Mouse (Mus musculus) embryonic facial prominence, embryonic 10.5 days (tissue): ENCODE measurements around the gene Wdr73. TPM values are rescaled to one million over a fixed set of nuclear protein-coding genes. Genes with fewer than 3 reads are reported as not detected.

Experiments used
- DNase-seq: peaks from one replicate; pipeline ENCODE4 v3.0.0-alpha.2; 2017; ENCODE audit warnings: low spot score
- H3K27ac ChIP-seq: fragments of 300-500 bp; sonication (generic); replicated peaks from 2 replicates; pipeline ENCODE4 v1.5.1; 2016; ENCODE audit warnings: mild to moderate bottlenecking
- H3K27me3 ChIP-seq: fragments of 300-500 bp; sonication (generic); replicated peaks from 2 replicates; pipeline ENCODE4 v1.6.1; 2016; ENCODE audit warnings: low read depth, mild to moderate bottlenecking; ENCODE audit not compliant: poor library complexity, severe bottlenecking
- H3K36me3 ChIP-seq: fragments of 300-500 bp; sonication (generic); replicated peaks from 2 replicates; pipeline ENCODE4 v1.6.1; 2016; ENCODE audit warnings: mild to moderate bottlenecking, moderate library complexity
- H3K4me1 ChIP-seq: fragments of 300-500 bp; sonication (generic); 2 replicates; pipeline ENCODE4 v1.6.1; 2016
- H3K4me3 ChIP-seq: fragments of 300-500 bp; sonication (generic); 2 replicates; pipeline ENCODE4 v1.5.1; 2016; ENCODE audit warnings: mild to moderate bottlenecking, moderate library complexity
- H3K9me3 ChIP-seq: fragments of 300-500 bp; sonication (generic); 2 replicates; pipeline ENCODE4 v1.6.1; 2016; ENCODE audit warnings: mild to moderate bottlenecking
- WGBS: fragments of 180-500 bp; shearing (Covaris S2); methylation state at CpG from one replicate; pipeline ENCODE4 v1.1.7; 2016; 5-methylcytosine and 5-hydroxymethylcytosine counted together
- polyA plus RNA-seq: library from polyadenylated mRNA; unstranded; fragments of >200 nt; fragmentation: Nextera tagmentation; extraction: Ambion mirVana; gene quantifications from 2 replicates; pipeline ENCODE4 v1.2.1, GENCODE M21; 2016

Wdr73 gene
- polyA plus RNA-seq, 1 experiment from 2014 or later, result 49.1 TPM

- WGBS, result 86% methylated on average over 8 of the region's 8 CpGs
- Histone ChIP-seq H3K27me3 (no peaks in the 10 kb centered on the region), H3K4me1 (no peaks in the 10 kb centered on the region), H3K36me3 (peaks cover 97% of the 10 kb centered on the region), H3K4me3 (no peak overlapping the region), H3K27ac (no peak overlapping the region), H3K9me3 (no peaks in the 10 kb centered on the region)
- DNase-seq, result no peak
Observed at GRCm38 (mm10) chr7:80912496-80912895, 11.4 kb upstream of the Wdr73 start.

GRCm38 (mm10) chr7:80911053-80911452, 10.0 kb upstream of the Wdr73 start:
- peaks cover 97% of the 10 kb centered on the region for H3K36me3 ChIP-seq

GRCm38 (mm10) chr7:80904921-80905515, 3.9 kb upstream of the Wdr73 start, which contains the start of gene Nmb:
Gene Nmb, minus strand, starts transcription at chr7:80905076.
- WGBS, result 4% methylated on average over 19 of the region's 19 CpGs
- Histone ChIP-seq H3K9me3 (no peaks in the 10 kb centered on the region), H3K4me1 (peaks cover 29% of the 10 kb centered on the region), H3K36me3 (peaks cover 54% of the 10 kb centered on the region), H3K27me3 (no peaks in the 10 kb centered on the region), H3K27ac (peak within 1 kb of the TSS; percentile 61), H3K4me3 (peak within 1 kb of the TSS; percentile 66)
- DNase-seq, result peak; percentile 73

More at GRCm38 (mm10) chr7:80911053-80911452, 10.0 kb upstream of the Wdr73 start:
- H3K4me1 ChIP-seq, result no peaks in the 10 kb centered on the region
- H3K4me3 ChIP-seq, result no peak overlapping the region
- no peak overlapping the region for H3K27ac ChIP-seq
- no peaks in the 10 kb centered on the region for H3K27me3 ChIP-seq
- peak; percentile 34 for DNase-seq
- H3K9me3 ChIP-seq, result no peaks in the 10 kb centered on the region
- WGBS, result 83% methylated on average over 7 of the region's 7 CpGs

DNA sequence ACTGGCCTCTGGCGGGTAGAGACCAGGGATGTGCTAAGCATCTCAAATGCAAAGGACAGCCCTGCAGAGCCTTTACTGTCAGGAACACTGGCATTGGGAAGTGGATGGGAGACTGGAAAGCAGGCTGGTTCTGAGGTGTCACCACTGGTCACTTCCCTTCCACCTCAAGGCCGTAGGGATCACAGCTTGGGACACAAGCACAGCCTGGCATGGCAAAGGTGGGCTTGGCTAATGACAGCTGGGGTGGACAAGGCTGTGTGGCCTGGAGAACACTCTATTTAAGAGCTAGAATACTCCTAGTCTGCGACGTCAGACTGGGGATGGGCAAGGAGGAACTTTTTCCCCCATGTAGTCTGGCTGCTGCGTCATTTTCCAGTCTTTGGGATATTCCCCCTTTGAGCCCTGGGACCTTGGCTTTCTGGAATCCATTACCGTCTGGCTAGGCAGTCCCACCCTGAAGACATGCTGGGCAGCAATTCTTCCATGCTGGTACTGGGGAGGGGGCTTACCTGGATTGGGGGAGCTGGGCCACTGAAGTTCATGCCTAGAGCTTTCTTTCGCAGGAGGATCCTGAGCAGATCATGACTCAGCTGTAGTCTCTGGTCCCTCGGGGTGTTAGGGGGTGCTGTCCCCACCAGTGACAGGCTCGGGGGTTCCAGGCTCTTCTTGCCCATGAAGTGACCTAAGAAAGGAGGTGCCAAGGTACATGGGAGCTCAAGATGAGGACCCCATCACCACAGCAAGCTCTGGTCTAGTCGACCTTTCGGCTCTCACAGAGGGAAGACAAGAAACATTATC, 2.8 kb upstream of the Wdr73 start:
- 82% methylated on average over 11 of the region's 11 CpGs for WGBS
- Histone ChIP-seq H3K36me3 (peaks cover 50% of the 10 kb centered on the region), H3K4me3 (peak overlapping the region; percentile 66; the same call in 1 of the 2 replicates), H3K9me3 (no peaks in the 10 kb centered on the region), H3K4me1 (peaks cover 33% of the 10 kb centered on the region), H3K27ac (no peak overlapping the region), H3K27me3 (no peaks in the 10 kb centered on the region)
- no peak for DNase-seq

DNA sequence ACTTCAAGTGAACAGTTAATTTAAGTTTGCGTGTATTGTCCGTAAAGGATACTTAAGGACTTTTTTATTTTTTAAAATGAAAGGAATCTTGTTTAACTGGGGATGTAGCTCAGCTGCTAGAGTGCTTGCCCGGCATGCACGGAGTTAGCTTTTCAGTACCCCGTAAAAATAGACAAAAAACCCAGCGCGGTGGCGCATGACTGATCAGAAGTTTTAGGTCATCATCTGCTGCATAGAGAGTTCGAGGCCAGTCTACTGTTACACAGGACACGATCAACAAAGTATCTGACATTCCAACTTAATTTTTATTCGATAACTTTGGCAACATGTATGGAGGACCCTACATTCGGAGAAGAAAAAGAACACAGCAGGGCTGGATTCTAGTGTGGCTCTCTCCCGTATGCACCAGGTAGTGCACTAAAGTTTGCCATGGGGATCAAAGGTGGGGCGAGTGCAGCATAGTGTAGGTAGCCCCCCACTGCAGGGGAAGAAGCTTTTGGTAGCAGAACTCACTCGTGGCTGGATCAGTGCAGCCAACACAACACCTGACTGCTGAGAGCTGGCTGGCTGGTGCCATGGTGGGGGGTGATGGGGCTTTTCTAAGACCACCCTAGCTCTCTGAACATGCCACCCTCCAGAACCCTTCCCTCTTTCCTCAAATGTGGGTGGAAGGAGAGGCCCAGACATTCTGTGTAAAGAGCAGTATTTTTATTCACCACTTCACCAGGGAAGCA, 639 bp upstream of the Wdr73 start:
- WGBS, result 40% methylated on average over 15 of the region's 15 CpGs
- no peaks in the 10 kb centered on the region for H3K27me3 ChIP-seq
- peaks cover 50% of the 10 kb centered on the region for H3K36me3 ChIP-seq
- no peak for DNase-seq
- peaks cover 33% of the 10 kb centered on the region for H3K4me1 ChIP-seq
- no peaks in the 10 kb centered on the region for H3K9me3 ChIP-seq
- peak overlapping the region; percentile 87 for H3K27ac ChIP-seq
- peak overlapping the region; percentile 77 for H3K4me3 ChIP-seq

DNA sequence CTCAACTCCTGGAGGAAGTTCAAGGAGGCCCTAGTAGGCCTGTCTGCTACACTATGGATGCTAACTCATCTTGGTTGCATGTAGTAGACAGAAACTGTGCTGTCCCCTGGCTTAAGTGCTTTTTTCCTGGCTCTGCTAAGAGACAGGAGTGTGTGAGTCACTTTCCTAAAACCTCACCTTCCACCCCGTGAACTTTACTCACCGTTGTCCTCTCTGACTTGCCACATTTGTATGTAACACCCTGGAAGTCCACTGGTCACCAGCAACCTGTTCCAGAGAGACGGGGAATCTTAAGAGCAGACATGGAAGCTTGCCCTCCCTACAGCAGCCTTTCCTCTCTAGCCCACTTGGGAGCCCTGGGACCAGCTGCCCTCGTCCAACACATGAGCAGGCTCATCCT, 3.3 kb downstream of the Wdr73 start:
- H3K36me3 ChIP-seq, result peaks cover 71% of the 10 kb centered on the region
- WGBS, result 87% methylated on average over 4 of the region's 4 CpGs

DNA sequence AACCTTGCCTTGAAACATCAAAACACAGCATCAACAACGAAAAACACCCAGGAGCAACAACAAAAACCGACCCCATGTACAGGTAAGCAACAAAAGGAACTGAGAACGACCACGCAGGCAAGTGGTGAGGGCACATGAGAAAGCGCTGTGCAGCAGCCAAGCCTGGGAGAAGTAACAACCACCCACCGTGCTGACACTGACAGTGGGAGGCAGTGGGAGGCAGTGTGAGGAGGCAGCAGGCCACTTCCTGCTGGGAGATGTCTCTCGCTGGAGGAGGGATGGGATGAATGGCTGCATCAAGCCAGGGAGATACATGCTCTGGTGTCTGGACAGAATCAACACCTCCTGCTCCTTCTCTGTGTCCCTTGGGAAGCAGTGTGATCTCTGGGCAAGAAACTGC, 3.9 kb downstream of the Wdr73 start:
- no peaks in the 10 kb centered on the region for H3K9me3 ChIP-seq
- WGBS, result 91% methylated on average over 7 of the region's 7 CpGs
- DNase-seq, result no peak
- no peak overlapping the region for H3K4me3 ChIP-seq
- H3K36me3 ChIP-seq, result peaks cover 74% of the 10 kb centered on the region
- no peaks in the 10 kb centered on the region for H3K27me3 ChIP-seq
- H3K27ac ChIP-seq, result no peak overlapping the region
- peaks cover 16% of the 10 kb centered on the region for H3K4me1 ChIP-seq

More for the DNA sequence above, 3.3 kb downstream of the Wdr73 start:
- no peaks in the 10 kb centered on the region for H3K27me3 ChIP-seq
- DNase-seq, result no peak
- H3K27ac ChIP-seq, result no peak overlapping the region
- no peak overlapping the region for H3K4me3 ChIP-seq
- peaks cover 16% of the 10 kb centered on the region for H3K4me1 ChIP-seq
- no peaks in the 10 kb centered on the region for H3K9me3 ChIP-seq

DNA sequence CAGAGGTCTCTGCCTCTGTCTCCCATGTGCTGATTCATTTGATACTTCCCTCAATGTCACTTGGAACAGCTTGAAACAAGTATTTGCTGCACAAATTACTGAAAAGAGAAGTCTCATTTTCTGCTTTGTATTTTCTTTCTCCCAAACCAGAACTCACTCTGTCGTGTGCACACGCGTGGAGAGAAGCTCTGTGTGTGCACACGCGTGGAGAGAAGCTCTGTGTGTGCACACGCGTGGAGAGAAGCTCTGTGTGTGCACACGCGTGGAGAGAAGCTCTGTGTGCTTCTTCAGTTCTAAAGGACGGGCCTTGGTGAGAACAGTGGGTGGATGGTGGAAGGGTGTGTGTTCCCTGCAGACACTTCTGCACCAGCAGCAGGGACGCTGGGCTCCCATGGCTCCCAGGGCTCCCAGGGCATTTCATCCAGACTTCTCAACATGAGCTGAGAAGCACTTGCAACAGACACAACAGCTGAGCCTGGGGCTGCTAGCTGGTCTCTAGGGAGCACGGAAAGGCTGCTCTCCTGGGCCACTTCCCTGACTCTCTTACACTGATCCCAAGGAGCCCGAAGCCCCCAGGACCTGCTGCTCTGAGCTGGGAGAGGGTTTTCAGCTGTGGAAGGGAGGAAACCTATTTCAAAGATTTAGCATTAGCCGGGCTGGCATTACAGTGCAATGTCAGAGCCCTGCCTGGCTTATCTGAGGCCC, 6.1 kb downstream of the Wdr73 start:
- DNase-seq, result no peak
- Histone ChIP-seq H3K36me3 (peaks cover 95% of the 10 kb centered on the region), H3K27ac (no peak overlapping the region), H3K9me3 (no peaks in the 10 kb centered on the region), H3K27me3 (no peaks in the 10 kb centered on the region), H3K4me1 (peaks cover 3% of the 10 kb centered on the region), H3K4me3 (no peak overlapping the region)
- 94% methylated on average over 14 of the region's 14 CpGs for WGBS

- Histone ChIP-seq H3K9me3 (no peaks in the 10 kb centered on the region), H3K27me3 (no peaks in the 10 kb centered on the region), H3K4me3 (no peak overlapping the region), H3K4me1 (peaks cover 8% of the 10 kb centered on the region), H3K27ac (no peak overlapping the region), H3K36me3 (peaks cover 96% of the 10 kb centered on the region)
- WGBS, result 90% methylated on average over 7 of the region's 7 CpGs
- DNase-seq, result no peak
Observed at GRCm38 (mm10) chr7:80894196-80894595, 6.9 kb downstream of the Wdr73 start.

GRCm38 (mm10) chr7:80893753-80894129, 7.3 kb downstream of the Wdr73 start:
- H3K27me3 ChIP-seq, result no peaks in the 10 kb centered on the region
- no peak overlapping the region; the same call in 1 of the 2 replicates for H3K27ac ChIP-seq
- H3K4me1 ChIP-seq, result peaks cover 12% of the 10 kb centered on the region
- WGBS, result 81% methylated on average over 6 of the region's 6 CpGs
- peaks cover 94% of the 10 kb centered on the region for H3K36me3 ChIP-seq
- no peak for DNase-seq
- H3K4me3 ChIP-seq, result no peak overlapping the region
- no peaks in the 10 kb centered on the region for H3K9me3 ChIP-seq

DNA sequence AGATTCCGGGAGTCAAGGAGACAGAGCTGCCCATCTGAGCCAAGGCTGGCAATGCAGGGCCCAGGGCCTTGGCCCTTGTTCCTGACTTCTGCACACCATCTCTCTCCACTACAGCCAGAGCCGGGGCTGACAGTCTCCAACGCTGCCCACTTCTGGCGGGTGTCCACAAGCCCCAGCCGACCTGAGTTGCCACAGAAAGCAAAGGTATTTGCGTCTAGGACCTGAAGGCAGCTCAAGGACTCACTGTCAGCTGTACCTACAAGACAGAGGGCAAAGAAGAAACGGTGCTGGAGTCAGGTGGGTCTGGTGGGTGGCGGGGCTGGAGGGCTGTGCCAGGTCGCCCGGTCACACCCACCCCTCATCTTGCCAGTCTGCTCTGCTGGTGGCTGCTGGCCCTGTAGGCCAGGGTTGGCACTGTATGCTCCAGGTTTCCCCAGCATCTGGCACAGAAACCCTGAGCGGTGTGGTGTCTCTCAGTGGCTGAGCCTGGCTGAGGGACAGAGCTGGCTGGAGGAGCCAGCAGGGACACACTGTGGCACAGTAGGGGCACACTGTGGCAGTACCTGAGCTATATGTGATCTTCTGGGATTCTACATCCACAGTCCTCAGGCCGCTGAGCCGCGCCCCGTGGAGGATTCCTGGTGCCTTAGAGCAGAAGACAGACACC, 7.8 kb downstream of the Wdr73 start:
- H3K27me3 ChIP-seq, result no peaks in the 10 kb centered on the region
- H3K27ac ChIP-seq, result no peak overlapping the region; the same call in 1 of the 2 replicates
- DNase-seq, result no peak
- no peaks in the 10 kb centered on the region for H3K9me3 ChIP-seq
- no peak overlapping the region for H3K4me3 ChIP-seq
- H3K4me1 ChIP-seq, result peaks cover 17% of the 10 kb centered on the region
- 92% methylated on average over 15 of the region's 15 CpGs for WGBS
- H3K36me3 ChIP-seq, result peaks cover 94% of the 10 kb centered on the region

DNA sequence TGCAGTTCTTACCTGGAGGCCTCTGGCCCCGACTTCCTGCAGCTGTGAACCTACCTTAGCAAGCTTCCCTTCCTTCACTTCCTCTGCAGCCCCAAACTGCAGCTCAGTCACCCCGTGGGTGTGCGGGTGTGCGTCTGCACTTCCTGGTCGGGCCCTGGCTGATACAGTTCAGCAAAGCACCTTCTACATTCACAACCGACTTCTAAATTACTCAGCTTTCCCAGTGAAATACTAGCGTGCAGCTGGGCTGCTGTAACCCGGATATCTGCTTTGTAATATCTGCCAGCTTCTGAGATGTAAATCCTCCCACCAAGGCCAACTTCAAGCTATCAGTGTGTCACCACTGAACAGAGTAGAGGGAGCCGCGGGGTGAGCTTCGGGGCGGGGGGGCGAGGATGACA, 11.2 kb downstream of the Wdr73 start:
- Histone ChIP-seq H3K4me3 (no peak overlapping the region), H3K9me3 (no peaks in the 10 kb centered on the region), H3K27ac (peak overlapping the region; percentile 71), H3K36me3 (peaks cover 64% of the 10 kb centered on the region), H3K4me1 (peaks cover 17% of the 10 kb centered on the region), H3K27me3 (no peaks in the 10 kb centered on the region)
- no peak for DNase-seq
- 74% methylated on average over 13 of the region's 13 CpGs for WGBS
